Mouse (Mus musculus) midbrain, embryonic 16.5 days (tissue): Measurements from ENCODE around the gene Vps53. TPM values are rescaled to one million over a fixed set of nuclear protein-coding genes. Genes with fewer than 3 reads are reported as not detected.

Experiments
- ATAC-seq: fragments of 200-750 bp; cut with Nextera tagmentation; 2 replicates; pipeline ENCODE4 v1.8.0; 2017; ENCODE audit warnings: moderate TSS enrichment
- H3K27ac ChIP-seq: fragments of 300-500 bp; sonication (generic); 2 replicates; pipeline ENCODE4 v1.5.1; 2014; ENCODE audit warnings: mild to moderate bottlenecking, low read length, mixed read lengths
- H3K27me3 ChIP-seq: fragments of 300-500 bp; sonication (generic); 2 replicates; pipeline ENCODE4 v1.6.1; 2014; ENCODE audit warnings: low read depth, low read length, mixed read lengths; ENCODE audit not compliant: control insufficient read depth, insufficient read depth
- H3K36me3 ChIP-seq: fragments of 300-500 bp; sonication (generic); 2 replicates; pipeline ENCODE4 v1.6.1; 2014; ENCODE audit warnings: mild to moderate bottlenecking, low read length, moderate library complexity, mixed read lengths; ENCODE audit not compliant: control insufficient read depth, insufficient read depth
- H3K4me1 ChIP-seq: fragments of 300-500 bp; sonication (generic); 2 replicates; pipeline ENCODE4 v1.6.1; 2014; ENCODE audit warnings: mild to moderate bottlenecking, low read length, mixed read lengths; ENCODE audit not compliant: control insufficient read depth, insufficient read depth
- H3K4me2 ChIP-seq: fragments of 300-500 bp; sonication (generic); 2 replicates; pipeline ENCODE4 v1.6.1; 2014; ENCODE audit warnings: mild to moderate bottlenecking, low read length, mixed read lengths
- H3K4me3 ChIP-seq: fragments of 300-500 bp; sonication (generic); 2 replicates; pipeline ENCODE4 v1.5.1; 2014; ENCODE audit warnings: low read depth, mild to moderate bottlenecking, low read length, moderate library complexity, mixed read lengths
- H3K9ac ChIP-seq: fragments of 300-500 bp; sonication (generic); 2 replicates; pipeline ENCODE4 v1.6.1; 2014; ENCODE audit warnings: low read depth, low read length, mixed read lengths
- H3K9me3 ChIP-seq: fragments of 300-500 bp; sonication (generic); replicated peaks from 2 replicates; pipeline ENCODE4 v1.6.1; 2014; ENCODE audit warnings: mild to moderate bottlenecking, low read length, mixed read lengths; ENCODE audit not compliant: control insufficient read depth, poor library complexity, severe bottlenecking
- WGBS: fragments of 180-500 bp; shearing (Covaris S2); extraction: QIAGEN DNeasy Blood & Tissue Kit; methylation state at CpG from one replicate; pipeline ENCODE4 v1.1.7; 2014; 5-methylcytosine and 5-hydroxymethylcytosine counted together
- polyA plus RNA-seq: library from polyadenylated mRNA; unstranded; fragments of >200 nt; fragmentation: Nextera tagmentation; extraction: Ambion mirVana; gene quantifications from 2 replicates; pipeline ENCODE4 v1.2.1, GENCODE M21; 2015

Vps53 gene
- polyA plus RNA-seq, 1 experiment from 2014 or later = 70.9 TPM

DNA sequence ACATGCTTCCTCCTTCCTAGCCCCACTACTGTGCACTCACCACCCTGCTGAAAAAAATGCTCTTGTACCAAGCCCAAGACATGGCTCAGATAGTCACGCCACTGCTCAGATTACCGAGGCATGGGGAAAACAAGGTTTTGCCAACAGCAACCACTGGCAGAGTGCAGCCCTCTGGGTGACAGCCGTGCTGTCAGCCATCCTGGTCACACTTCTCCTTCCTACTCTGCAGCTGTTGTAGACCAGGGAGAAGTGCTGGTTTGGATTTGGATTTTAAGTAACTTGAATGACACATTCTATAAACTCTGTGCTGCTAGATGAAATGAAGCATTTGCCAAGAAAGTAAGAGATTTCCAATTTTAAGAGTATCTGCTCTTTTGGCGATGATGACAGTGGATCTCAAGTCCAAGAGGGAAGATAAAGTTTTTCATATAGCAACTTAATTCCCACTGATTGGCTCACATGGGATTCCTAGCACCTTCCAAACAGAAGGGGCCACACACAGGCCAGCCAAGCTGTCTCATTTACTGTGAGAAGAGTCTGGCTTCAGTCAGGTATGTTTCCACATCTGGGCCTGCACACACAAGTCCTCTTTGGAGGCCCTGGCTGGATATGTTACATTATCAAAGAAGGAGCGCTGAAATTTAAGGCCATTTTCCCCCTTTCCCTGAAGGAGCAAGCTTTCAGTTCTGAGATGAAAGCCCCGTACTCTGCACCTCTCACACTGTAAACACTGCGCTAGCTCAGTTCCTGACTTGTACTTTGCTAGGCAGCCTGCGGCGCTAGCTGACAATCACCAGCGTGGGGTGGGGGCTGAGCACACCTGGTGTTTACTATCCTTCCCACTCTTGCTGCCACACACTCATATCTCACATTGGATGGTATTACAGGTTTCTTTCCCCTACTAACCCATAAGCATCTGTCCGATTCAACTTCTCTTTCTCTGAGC is 72.6 kb downstream of the Vps53 start:
- no peak for ATAC-seq
- peaks cover 5% of the 10 kb centered on the region; the same call in 1 of the 2 replicates for H3K36me3 ChIP-seq

DNA sequence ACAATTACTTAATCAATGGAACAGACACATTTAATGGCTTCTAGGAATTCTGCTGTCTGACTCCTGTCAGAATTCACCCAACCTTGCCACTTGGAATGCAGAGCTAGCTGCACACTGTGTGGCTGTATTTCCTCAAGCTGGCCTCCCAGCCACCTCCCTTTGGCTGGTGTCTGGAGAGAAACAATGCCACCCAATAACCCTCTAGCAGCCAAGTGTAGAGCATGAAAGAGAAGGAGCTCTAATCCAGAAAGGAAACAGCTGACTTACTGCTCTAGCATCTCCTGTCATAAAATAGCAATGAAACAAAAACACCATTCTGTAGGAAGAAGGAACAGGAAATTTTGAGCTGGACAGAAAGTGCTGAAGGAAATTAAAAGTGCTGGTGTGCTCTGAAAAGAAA is 78.3 kb downstream of the Vps53 start:
- Histone ChIP-seq H3K36me3 (peaks cover 20% of the 10 kb centered on the region), H3K9me3 (no peaks in the 10 kb centered on the region), H3K4me2 (no peak overlapping the region), H3K27ac (no peak overlapping the region), H3K4me1 (no peaks in the 10 kb centered on the region), H3K4me3 (no peak overlapping the region), H3K27me3 (no peaks in the 10 kb centered on the region), H3K9ac (no peak overlapping the region)
- ATAC-seq = no peak

More for the DNA sequence above, 72.6 kb downstream of the Vps53 start:
- Histone ChIP-seq H3K27ac (no peak overlapping the region), H3K27me3 (no peaks in the 10 kb centered on the region), H3K9me3 (no peaks in the 10 kb centered on the region), H3K4me1 (no peaks in the 10 kb centered on the region), H3K4me3 (no peak overlapping the region), H3K4me2 (no peak overlapping the region), H3K9ac (no peak overlapping the region)
- 95% methylated on average over 11 of the region's 11 CpGs for WGBS

DNA sequence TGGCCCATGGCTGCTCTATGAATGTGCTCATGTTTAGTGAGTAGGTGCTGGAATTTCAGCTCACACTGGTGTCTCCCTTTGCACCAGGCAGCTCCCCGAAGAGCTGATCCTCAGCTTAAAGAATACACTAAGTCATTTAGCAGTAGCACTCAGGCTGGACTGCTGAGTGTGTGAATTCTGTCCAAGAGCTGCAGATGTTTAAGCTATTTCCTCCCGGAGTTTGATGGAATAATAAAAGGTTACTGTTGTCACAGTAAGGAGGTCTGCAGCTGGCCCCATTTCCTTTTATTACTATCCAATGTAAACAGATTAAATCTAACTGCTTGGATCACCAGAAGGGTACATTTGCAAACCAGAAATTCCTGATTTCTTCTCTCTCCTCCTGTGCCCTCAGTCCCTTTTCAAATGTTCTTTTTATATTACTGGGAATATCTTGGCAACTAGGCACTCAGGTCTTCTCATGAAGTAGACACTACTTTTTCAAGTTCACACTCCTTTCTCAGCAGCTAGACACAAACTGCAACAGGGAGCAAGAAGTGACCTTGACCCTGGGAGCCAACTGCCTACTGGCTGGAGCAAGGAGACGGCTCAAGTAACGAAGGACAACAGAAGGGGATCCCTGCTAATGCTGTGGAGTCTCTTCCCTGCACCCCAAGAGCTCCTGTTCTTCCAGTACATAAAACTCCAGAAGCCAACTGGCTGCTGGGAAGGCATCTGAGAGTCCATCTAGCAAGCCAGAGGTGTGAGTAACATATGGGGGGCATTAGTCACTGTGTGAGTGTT is 80.1 kb downstream of the Vps53 start:
- H3K4me2 ChIP-seq = no peak overlapping the region
- H3K4me1 ChIP-seq = no peaks in the 10 kb centered on the region
- H3K36me3 ChIP-seq = peaks cover 20% of the 10 kb centered on the region
- no peak for ATAC-seq
- WGBS = 87% methylated on average over 4 of the region's 4 CpGs
- H3K27ac ChIP-seq = no peak overlapping the region
- H3K9me3 ChIP-seq = no peaks in the 10 kb centered on the region
- H3K9ac ChIP-seq = no peak overlapping the region
- no peak overlapping the region for H3K4me3 ChIP-seq
- no peaks in the 10 kb centered on the region for H3K27me3 ChIP-seq

DNA sequence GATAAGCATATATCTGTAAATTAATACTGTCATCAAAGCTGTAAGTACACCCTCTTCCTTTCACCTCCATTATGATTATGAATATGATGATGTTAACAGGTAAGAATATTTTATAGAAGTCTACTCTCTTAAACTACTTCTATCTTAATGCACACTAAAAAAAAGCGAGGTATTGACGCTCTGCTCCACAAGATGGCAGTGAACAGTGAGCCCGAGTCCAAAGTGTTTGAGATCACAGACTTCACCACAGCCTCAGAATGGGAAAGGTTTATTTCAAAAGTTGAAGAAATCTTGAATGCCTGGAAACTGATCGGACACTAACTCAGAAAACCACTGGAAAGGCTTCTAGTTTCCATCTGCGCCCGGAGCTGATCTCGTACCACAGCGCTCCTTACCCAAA is 85.8 kb downstream of the Vps53 start:
- Histone ChIP-seq H3K9ac (no peak overlapping the region), H3K9me3 (no peaks in the 10 kb centered on the region), H3K4me1 (no peaks in the 10 kb centered on the region), H3K4me2 (no peak overlapping the region), H3K4me3 (no peak overlapping the region), H3K36me3 (peaks cover 2% of the 10 kb centered on the region; the same call in 1 of the 2 replicates), H3K27me3 (no peaks in the 10 kb centered on the region), H3K27ac (no peak overlapping the region)
- ATAC-seq = no peak
- 92% methylated on average over 8 of the region's 8 CpGs for WGBS

- Histone ChIP-seq H3K4me2 (no peak overlapping the region), H3K36me3 (no peaks in the 10 kb centered on the region; the same call in 1 of the 2 replicates), H3K27me3 (no peaks in the 10 kb centered on the region), H3K9me3 (no peaks in the 10 kb centered on the region), H3K9ac (no peak overlapping the region), H3K4me1 (no peaks in the 10 kb centered on the region), H3K27ac (no peak overlapping the region), H3K4me3 (no peak overlapping the region)
- ATAC-seq = no peak
- WGBS = 82% methylated on average over 6 of the region's 6 CpGs
Observed at GRCm38 (mm10) chr11:76089776-76090175, 89.7 kb downstream of the Vps53 start.

GRCm38 (mm10) chr11:76088506-76088905 is 90.9 kb downstream of the Vps53 start:
- Histone ChIP-seq H3K36me3 (no peaks in the 10 kb centered on the region; the same call in 1 of the 2 replicates), H3K4me2 (no peak overlapping the region), H3K9me3 (no peaks in the 10 kb centered on the region), H3K27me3 (no peaks in the 10 kb centered on the region), H3K4me3 (no peak overlapping the region), H3K27ac (no peak overlapping the region), H3K9ac (no peak overlapping the region), H3K4me1 (no peaks in the 10 kb centered on the region)
- 91% methylated on average over 4 of the region's 4 CpGs for WGBS
- no peak for ATAC-seq

- no peak overlapping the region for H3K4me2 ChIP-seq
- 69% methylated on average over 5 of the region's 5 CpGs for WGBS
Observed at GRCm38 (mm10) chr11:76085898-76086591, 93.4 kb downstream of the Vps53 start.

GRCm38 (mm10) chr11:76084943-76085342 is 94.5 kb downstream of the Vps53 start:
- no peak overlapping the region for H3K27ac ChIP-seq
- no peak for ATAC-seq
- no peak overlapping the region for H3K4me3 ChIP-seq
- H3K36me3 ChIP-seq = peaks cover 24% of the 10 kb centered on the region
- WGBS = 93% methylated on average over 1 of the region's 1 CpGs
- no peaks in the 10 kb centered on the region for H3K27me3 ChIP-seq
- no peak overlapping the region for H3K9ac ChIP-seq
- H3K9me3 ChIP-seq = no peaks in the 10 kb centered on the region
- no peak overlapping the region for H3K4me2 ChIP-seq
- H3K4me1 ChIP-seq = no peaks in the 10 kb centered on the region

More at GRCm38 (mm10) chr11:76085898-76086591, 93.4 kb downstream of the Vps53 start:
- Histone ChIP-seq H3K4me3 (no peak overlapping the region), H3K9ac (no peak overlapping the region), H3K9me3 (no peaks in the 10 kb centered on the region), H3K27ac (no peak overlapping the region), H3K4me1 (no peaks in the 10 kb centered on the region), H3K27me3 (no peaks in the 10 kb centered on the region), H3K36me3 (peaks cover 14% of the 10 kb centered on the region)
- no peak for ATAC-seq
